Mouse (Mus musculus) lung, embryonic 15.5 days (tissue): Measurements from ENCODE around the gene Nudt7. TPM values are rescaled to one million over a fixed set of nuclear protein-coding genes. Genes with fewer than 3 reads are reported as not detected.
A peak's percentile ranks its signal among the peaks of the same experiment; 100 is the strongest.

ENCODE experiments used
- ATAC-seq: fragments of 200-750 bp; cut with Nextera tagmentation; 2 replicates; pipeline ENCODE4 v1.8.0; 2017; ENCODE audit warnings: moderate number of reproducible peaks, borderline replicate concordance; ENCODE audit not compliant: low FRiP score, low TSS enrichment; ENCODE audit errors: extremely low read depth
- H3K27ac ChIP-seq: fragments of 300-500 bp; sonication (generic); 2 replicates; pipeline ENCODE4 v1.5.1; 2015; ENCODE audit warnings: moderate library complexity, mild to moderate bottlenecking, inconsistent platforms
- H3K27me3 ChIP-seq: fragments of 300-500 bp; sonication (generic); 2 replicates; pipeline ENCODE4 v1.6.1; 2015; ENCODE audit warnings: inconsistent platforms
- H3K36me3 ChIP-seq: fragments of 300-500 bp; sonication (generic); 2 replicates; pipeline ENCODE4 v1.6.1; 2015; ENCODE audit warnings: inconsistent platforms
- H3K4me1 ChIP-seq: fragments of 300-500 bp; sonication (generic); 2 replicates; pipeline ENCODE4 v1.6.1; 2015; ENCODE audit warnings: inconsistent platforms
- H3K4me2 ChIP-seq: fragments of 300-500 bp; sonication (generic); 2 replicates; pipeline ENCODE4 v1.6.1; 2015; ENCODE audit warnings: inconsistent platforms, mild to moderate bottlenecking, moderate library complexity
- H3K4me3 ChIP-seq: fragments of 300-500 bp; sonication (generic); 2 replicates; pipeline ENCODE4 v1.5.1; 2015; ENCODE audit warnings: mild to moderate bottlenecking, inconsistent platforms
- H3K9ac ChIP-seq: fragments of 300-500 bp; sonication (generic); 2 replicates; pipeline ENCODE4 v1.6.1; 2015; ENCODE audit warnings: inconsistent platforms
- H3K9me3 ChIP-seq: fragments of 300-500 bp; sonication (generic); 2 replicates; pipeline ENCODE4 v1.6.1; 2016; ENCODE audit warnings: inconsistent platforms
- WGBS: fragments of 180-500 bp; shearing (Covaris S2); methylation state at CpG from one replicate; pipeline ENCODE4 v1.1.7; 2015; 5-methylcytosine and 5-hydroxymethylcytosine counted together
- polyA plus RNA-seq: library from polyadenylated mRNA; unstranded; fragments of >200 nt; fragmentation: Nextera tagmentation; extraction: Ambion mirVana; gene quantifications from 2 replicates; pipeline ENCODE4 v1.2.1, GENCODE M21; 2015

Gene Nudt7
- polyA plus RNA-seq, 1 experiment from 2014 or later, result 19.0 TPM

- H3K27ac ChIP-seq, result no peak overlapping the region
- H3K4me1 ChIP-seq, result no peaks in the 10 kb centered on the region
- WGBS, result 87% methylated on average over 1 of the region's 1 CpGs
Measured at GRCm38 (mm10) chr8:114121781-114122180, 11.6 kb upstream of the Nudt7 start.

GRCm38 (mm10) chr8:114123611-114124010, 9.7 kb upstream of the Nudt7 start:
- WGBS, result 50% methylated on average over 3 of the region's 3 CpGs

More at GRCm38 (mm10) chr8:114121781-114122180, 11.6 kb upstream of the Nudt7 start:
- no peak for ATAC-seq
- Histone ChIP-seq H3K9me3 (no peaks in the 10 kb centered on the region), H3K4me2 (no peak overlapping the region), H3K36me3 (no peaks in the 10 kb centered on the region), H3K4me3 (no peak overlapping the region), H3K27me3 (no peaks in the 10 kb centered on the region), H3K9ac (no peak overlapping the region)

GRCm38 (mm10) chr8:114124084-114124750, 9.1 kb upstream of the Nudt7 start:
- no peaks in the 10 kb centered on the region for H3K27me3 ChIP-seq
- H3K4me3 ChIP-seq, result no peak overlapping the region
- no peak overlapping the region for H3K9ac ChIP-seq
- ATAC-seq, result no peak
- whole genome bisulfite sequencing, result 65% methylated on average over 4 of the region's 4 CpGs
- no peak overlapping the region for H3K27ac ChIP-seq
- H3K4me1 ChIP-seq, result no peaks in the 10 kb centered on the region
- H3K9me3 ChIP-seq, result no peaks in the 10 kb centered on the region
- H3K36me3 ChIP-seq, result no peaks in the 10 kb centered on the region
- no peak overlapping the region for H3K4me2 ChIP-seq

More at GRCm38 (mm10) chr8:114123611-114124010, 9.7 kb upstream of the Nudt7 start:
- H3K4me2 ChIP-seq, result no peak overlapping the region
- H3K27ac ChIP-seq, result no peak overlapping the region
- no peaks in the 10 kb centered on the region for H3K9me3 ChIP-seq
- H3K36me3 ChIP-seq, result no peaks in the 10 kb centered on the region
- no peaks in the 10 kb centered on the region for H3K27me3 ChIP-seq
- ATAC-seq, result no peak
- H3K4me1 ChIP-seq, result no peaks in the 10 kb centered on the region
- H3K4me3 ChIP-seq, result no peak overlapping the region
- no peak overlapping the region for H3K9ac ChIP-seq

- no peaks in the 10 kb centered on the region for H3K9me3 ChIP-seq
- H3K9ac ChIP-seq, result no peak overlapping the region
- H3K27me3 ChIP-seq, result no peaks in the 10 kb centered on the region
- no peak for ATAC-seq
- H3K27ac ChIP-seq, result no peak overlapping the region
- no peak overlapping the region for H3K4me2 ChIP-seq
- H3K4me3 ChIP-seq, result no peak overlapping the region
- H3K36me3 ChIP-seq, result no peaks in the 10 kb centered on the region
- WGBS, result 71% methylated on average over 7 of the region's 7 CpGs
- peaks cover 9% of the 10 kb centered on the region for H3K4me1 ChIP-seq
Measured at GRCm38 (mm10) chr8:114130838-114131237, 2.5 kb upstream of the Nudt7 start.

- no peak overlapping the region for H3K4me2 ChIP-seq
- H3K4me3 ChIP-seq, result no peak overlapping the region
- H3K9me3 ChIP-seq, result no peaks in the 10 kb centered on the region
- WGBS, result 80% methylated on average over 4 of the region's 4 CpGs
- H3K27ac ChIP-seq, result no peak overlapping the region
- H3K9ac ChIP-seq, result no peak overlapping the region
- no peaks in the 10 kb centered on the region for H3K27me3 ChIP-seq
- no peak for ATAC-seq
- H3K4me1 ChIP-seq, result peaks cover 9% of the 10 kb centered on the region
- H3K36me3 ChIP-seq, result no peaks in the 10 kb centered on the region
Measured at GRCm38 (mm10) chr8:114131421-114131820, 1.9 kb upstream of the Nudt7 start.

GRCm38 (mm10) chr8:114133050-114133509, 277 bp upstream of the Nudt7 start:
- Histone ChIP-seq H3K36me3 (no peaks in the 10 kb centered on the region), H3K4me2 (peak overlapping the region; percentile 76), H3K4me1 (peaks cover 9% of the 10 kb centered on the region), H3K4me3 (peak overlapping the region; percentile 63), H3K27me3 (no peaks in the 10 kb centered on the region), H3K9me3 (no peaks in the 10 kb centered on the region), H3K27ac (no peak overlapping the region), H3K9ac (no peak overlapping the region)
- WGBS, result 26% methylated on average over 14 of the region's 14 CpGs
- ATAC-seq, result no peak; the same call in 1 of the 2 replicates

GRCm38 (mm10) chr8:114136750-114137149, 3.4 kb downstream of the Nudt7 start:
- Histone ChIP-seq H3K9me3 (no peaks in the 10 kb centered on the region), H3K27me3 (no peaks in the 10 kb centered on the region), H3K36me3 (no peaks in the 10 kb centered on the region), H3K4me3 (no peak overlapping the region), H3K27ac (no peak overlapping the region), H3K9ac (no peak overlapping the region), H3K4me1 (peaks cover 9% of the 10 kb centered on the region), H3K4me2 (no peak overlapping the region)
- ATAC-seq, result no peak
- 92% methylated on average over 1 of the region's 1 CpGs for WGBS

- H3K9ac ChIP-seq, result no peak overlapping the region
- no peaks in the 10 kb centered on the region for H3K36me3 ChIP-seq
- no peak for ATAC-seq
- H3K9me3 ChIP-seq, result no peaks in the 10 kb centered on the region
- H3K4me1 ChIP-seq, result peaks cover 9% of the 10 kb centered on the region
- no peak overlapping the region for H3K4me2 ChIP-seq
- H3K4me3 ChIP-seq, result no peak overlapping the region
- WGBS, result 61% methylated on average over 5 of the region's 5 CpGs
- no peaks in the 10 kb centered on the region for H3K27me3 ChIP-seq
- H3K27ac ChIP-seq, result no peak overlapping the region
Measured at GRCm38 (mm10) chr8:114137181-114137580, 3.8 kb downstream of the Nudt7 start.

- WGBS, result 41% methylated on average over 2 of the region's 2 CpGs
- H3K4me3 ChIP-seq, result no peak overlapping the region
- no peak overlapping the region for H3K4me2 ChIP-seq
- H3K9ac ChIP-seq, result no peak overlapping the region
- H3K27ac ChIP-seq, result no peak overlapping the region
- no peaks in the 10 kb centered on the region for H3K27me3 ChIP-seq
- H3K36me3 ChIP-seq, result no peaks in the 10 kb centered on the region
- no peaks in the 10 kb centered on the region for H3K9me3 ChIP-seq
- H3K4me1 ChIP-seq, result no peaks in the 10 kb centered on the region
- no peak for ATAC-seq
Measured at GRCm38 (mm10) chr8:114140437-114140836, 7.1 kb downstream of the Nudt7 start.

- H3K9me3 ChIP-seq, result no peaks in the 10 kb centered on the region
- no peaks in the 10 kb centered on the region for H3K36me3 ChIP-seq
- H3K4me2 ChIP-seq, result no peak overlapping the region
- H3K27me3 ChIP-seq, result no peaks in the 10 kb centered on the region
- H3K4me1 ChIP-seq, result no peaks in the 10 kb centered on the region
- H3K9ac ChIP-seq, result no peak overlapping the region
- no peak for ATAC-seq
- no peak overlapping the region for H3K4me3 ChIP-seq
- no peak overlapping the region for H3K27ac ChIP-seq
Measured at GRCm38 (mm10) chr8:114142199-114142598, 8.8 kb downstream of the Nudt7 start.

- Histone ChIP-seq H3K27ac (no peak overlapping the region), H3K9me3 (no peaks in the 10 kb centered on the region), H3K4me2 (no peak overlapping the region), H3K4me3 (no peak overlapping the region), H3K4me1 (no peaks in the 10 kb centered on the region), H3K9ac (no peak overlapping the region), H3K27me3 (no peaks in the 10 kb centered on the region), H3K36me3 (no peaks in the 10 kb centered on the region)
- 82% methylated on average over 4 of the region's 4 CpGs for WGBS
- no peak for ATAC-seq
Measured at GRCm38 (mm10) chr8:114143645-114144290, 10.4 kb downstream of the Nudt7 start.

GRCm38 (mm10) chr8:114153311-114154045, 20.1 kb downstream of the Nudt7 start:
- Histone ChIP-seq H3K4me2 (no peak overlapping the region), H3K4me1 (no peaks in the 10 kb centered on the region), H3K9ac (no peak overlapping the region), H3K27ac (no peak overlapping the region), H3K9me3 (no peaks in the 10 kb centered on the region), H3K27me3 (no peaks in the 10 kb centered on the region), H3K36me3 (no peaks in the 10 kb centered on the region), H3K4me3 (no peak overlapping the region)
- no peak for ATAC-seq
- 64% methylated on average over 6 of the region's 6 CpGs for WGBS
